In the genomic region with DNA sequence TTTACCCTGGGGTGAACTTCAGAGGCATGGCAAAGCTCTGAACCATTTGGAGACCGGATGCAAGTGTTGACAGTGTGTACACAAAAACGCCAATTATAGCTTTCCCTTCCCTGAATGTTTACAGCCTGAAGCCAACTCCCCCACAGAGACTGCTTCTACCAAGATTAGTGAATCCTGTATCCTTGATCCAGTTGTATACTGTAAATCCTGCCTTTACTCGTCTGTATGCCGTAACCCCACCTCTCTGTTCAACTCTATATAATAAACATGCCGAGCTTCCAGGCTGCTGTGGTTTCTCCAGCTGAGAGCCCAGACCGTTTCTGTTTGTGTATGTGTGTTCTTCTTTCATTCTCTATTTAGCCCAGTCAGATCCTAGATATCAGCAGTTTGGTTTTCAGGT, we compare ENCODE assay signal across 19 mouse cellular contexts. TPM values are rescaled to one million over a fixed set of nuclear protein-coding genes. Genes with fewer than 3 reads are reported as not detected.
DNase-seq lines count a peak whose midpoint lies in the region; ATAC-seq and TF ChIP-seq lines count a peak whose summit lies in the region.
"Had no signal": no experiment of that assay in that cellular context is flagged by ENCODE, and none has a peak within 500 bp of the region (broad histone marks: within the 10 kb centered on the region; RNA-seq: fewer than 3 reads in every experiment).

No protein-coding gene starts in this region.

- ATAC-seq in liver, embryonic 11.5 days (replicated peaks; ENCODE audit: low FRiP score): no peak
- peak; percentile 38; the same call in 1 of the 2 replicates for ATAC-seq in lung, postnatal 0 days
- ATAC-seq in embryonic facial prominence, embryonic 15.5 days (ENCODE audit: insufficient number of reproducible peaks, low FRiP score, low TSS enrichment, low read depth): peak; percentile 54; the same call in 1 of the 2 replicates
- peak; percentile 26; the same call in 1 of the 2 replicates for ATAC-seq in stomach, postnatal 0 days (ENCODE audit: low FRiP score, low TSS enrichment)
- ATAC-seq: forebrain, embryonic 16.5 days had no signal

- peak; percentile 14 for DNase-seq in liver, adult 2 months (ENCODE audit: extremely low read depth, low read depth, low spot score)
- no peak for DNase-seq in liver, embryonic 11.5 days (ENCODE audit: low spot score)
- DNase-seq in lung, postnatal 0 days (ENCODE audit: low spot score): peak; percentile 20
- DNase-seq in lung, postnatal 14 days: no peak
- no peak for DNase-seq in stomach, postnatal 0 days (ENCODE audit: low spot score)
- DNase-seq in layer of hippocampus, adult 9-11 months: no peak
- DNase-seq: adrenal gland, adult 8-10 months; adrenal gland, postnatal 36 days; cerebellum, adult 2 months; cerebellum, postnatal 10 days; gastrocnemius, postnatal 10 days; heart, adult 2 months; heart, postnatal 14 days had no signal

- no peaks in the 10 kb centered on the region for H3K9me3 ChIP-seq in liver, embryonic 11.5 days (ENCODE audit: control insufficient read depth, low read length)
- no peaks in the 10 kb centered on the region for H3K9me3 ChIP-seq in lung, postnatal 0 days (ENCODE audit: low read length)
- no peaks in the 10 kb centered on the region for H3K9me3 ChIP-seq in embryonic facial prominence, embryonic 15.5 days (replicated peaks)
- no peaks in the 10 kb centered on the region for H3K9me3 ChIP-seq in stomach, postnatal 0 days (ENCODE audit: control insufficient read depth, low read length)
- H3K9me3 ChIP-seq: forebrain, embryonic 12.5 days; heart, embryonic 15.5 days; hindbrain, embryonic 13.5 days had no signal

- H3K79me2 ChIP-seq in liver, adult 2 months (ENCODE audit: control insufficient read depth, insufficient read depth, low read length): no peaks in the 10 kb centered on the region

- 23% methylated on average over 6 of the region's 6 CpGs for WGBS in liver, adult 2 months
- 57% methylated on average over 6 of the region's 6 CpGs for WGBS in liver, embryonic 11.5 days
- 42% methylated on average over 6 of the region's 6 CpGs for WGBS in lung, postnatal 0 days
- WGBS in embryonic facial prominence, embryonic 15.5 days: 39% methylated on average over 6 of the region's 6 CpGs
- 34% methylated on average over 6 of the region's 6 CpGs for WGBS in stomach, postnatal 0 days

- H3K4me3 ChIP-seq in liver, adult 2 months (ENCODE audit: insufficient read depth, low read depth, low read length): no peak overlapping the region
- H3K4me3 ChIP-seq in liver, embryonic 11.5 days (ENCODE audit: low read depth, low read length): no peak overlapping the region
- H3K4me3 ChIP-seq in lung, postnatal 0 days (ENCODE audit: low read depth, low read length): no peak overlapping the region
- H3K4me3 ChIP-seq in embryonic facial prominence, embryonic 15.5 days (replicated peaks): no peak overlapping the region
- H3K4me3 ChIP-seq in stomach, postnatal 0 days (ENCODE audit: low read depth, low read length): no peak overlapping the region
- H3K4me3 ChIP-seq: forebrain, embryonic 12.5 days; heart, adult 2 months; heart, embryonic 15.5 days; hindbrain, embryonic 13.5 days had no signal

- TF ChIP-seq POLR2A in liver, adult 2 months (IDR thresholded peaks at IDR 0.05; ENCODE audit: extremely low read depth, insufficient read depth, low read length): no peak

- no peaks in the 10 kb centered on the region for H3K27me3 ChIP-seq in liver, adult 2 months (ENCODE audit: control insufficient read depth, insufficient read depth, low read length)
- H3K27me3 ChIP-seq in liver, embryonic 11.5 days (replicated peaks; ENCODE audit: control insufficient read depth, insufficient read depth, low read length): no peaks in the 10 kb centered on the region
- no peaks in the 10 kb centered on the region for H3K27me3 ChIP-seq in lung, postnatal 0 days (replicated peaks; ENCODE audit: insufficient read depth, low read length)
- H3K27me3 ChIP-seq in embryonic facial prominence, embryonic 15.5 days: no peaks in the 10 kb centered on the region
- H3K27me3 ChIP-seq in stomach, postnatal 0 days (ENCODE audit: control insufficient read depth, insufficient read depth, low read length): no peaks in the 10 kb centered on the region
- H3K27me3 ChIP-seq: forebrain, embryonic 12.5 days; heart, embryonic 15.5 days had no signal

- no peak overlapping the region for H3K4me2 ChIP-seq in liver, embryonic 11.5 days
- H3K4me2 ChIP-seq in lung, postnatal 0 days (replicated peaks; ENCODE audit: low read depth, low read length): no peak overlapping the region
- H3K4me2 ChIP-seq in embryonic facial prominence, embryonic 15.5 days (replicated peaks): no peak overlapping the region
- no peak overlapping the region for H3K4me2 ChIP-seq in stomach, postnatal 0 days (replicated peaks; ENCODE audit: low read depth)
- H3K4me2 ChIP-seq: forebrain, embryonic 12.5 days; heart, embryonic 11.5 days; heart, embryonic 15.5 days; hindbrain, embryonic 13.5 days had no signal

- TF ChIP-seq EP300 in lung, postnatal 0 days (IDR thresholded peaks at IDR 0.05): no peak
- TF ChIP-seq EP300 in stomach, postnatal 0 days (optimal IDR thresholded peaks at IDR 0.05): no peak

- H3K9ac ChIP-seq in liver, adult 2 months (ENCODE audit: low read depth, low read length): no peak overlapping the region
- H3K9ac ChIP-seq in liver, embryonic 11.5 days (ENCODE audit: low read depth, low read length): no peak overlapping the region
- H3K9ac ChIP-seq in lung, postnatal 0 days (replicated peaks; ENCODE audit: low read depth): no peak overlapping the region
- H3K9ac ChIP-seq in embryonic facial prominence, embryonic 15.5 days: no peak overlapping the region
- no peak overlapping the region for H3K9ac ChIP-seq in stomach, postnatal 0 days (ENCODE audit: low read length)
- H3K9ac ChIP-seq: forebrain, embryonic 12.5 days; heart, embryonic 15.5 days; hindbrain, embryonic 13.5 days had no signal

- no peaks in the 10 kb centered on the region for H3K36me3 ChIP-seq in liver, adult 2 months (ENCODE audit: control insufficient read depth, insufficient read depth, low read length)
- H3K36me3 ChIP-seq in liver, embryonic 11.5 days (ENCODE audit: control insufficient read depth, insufficient read depth, low read length): no peaks in the 10 kb centered on the region
- no peaks in the 10 kb centered on the region for H3K36me3 ChIP-seq in lung, postnatal 0 days (ENCODE audit: insufficient read depth, low read length)
- H3K36me3 ChIP-seq in embryonic facial prominence, embryonic 15.5 days: no peaks in the 10 kb centered on the region
- H3K36me3 ChIP-seq in stomach, postnatal 0 days (ENCODE audit: control insufficient read depth, insufficient read depth, low read length): no peaks in the 10 kb centered on the region
- H3K36me3 ChIP-seq: forebrain, embryonic 12.5 days; heart, embryonic 15.5 days; hindbrain, embryonic 13.5 days had no signal

- H3K4me1 ChIP-seq in liver, adult 2 months (ENCODE audit: control insufficient read depth, insufficient read depth, low read length): no peaks in the 10 kb centered on the region
- no peaks in the 10 kb centered on the region for H3K4me1 ChIP-seq in liver, embryonic 11.5 days (replicated peaks; ENCODE audit: control insufficient read depth, insufficient read depth, low read length)
- H3K4me1 ChIP-seq in lung, postnatal 0 days (ENCODE audit: insufficient read depth, low read depth, low read length): no peaks in the 10 kb centered on the region
- no peaks in the 10 kb centered on the region for H3K4me1 ChIP-seq in embryonic facial prominence, embryonic 15.5 days
- no peaks in the 10 kb centered on the region for H3K4me1 ChIP-seq in stomach, postnatal 0 days (replicated peaks; ENCODE audit: control insufficient read depth, insufficient read depth)
- H3K4me1 ChIP-seq: forebrain, embryonic 12.5 days; heart, embryonic 15.5 days; hindbrain, embryonic 13.5 days had no signal

- no peak overlapping the region for H3K27ac ChIP-seq in liver, adult 2 months (replicated peaks; ENCODE audit: insufficient read depth, low read depth, low read length)
- H3K27ac ChIP-seq in liver, embryonic 11.5 days (ENCODE audit: low read depth, low read length): no peak overlapping the region
- H3K27ac ChIP-seq in lung, postnatal 0 days (ENCODE audit: low read length): no peak overlapping the region
- H3K27ac ChIP-seq in embryonic facial prominence, embryonic 15.5 days (replicated peaks): no peak overlapping the region
- H3K27ac ChIP-seq in stomach, postnatal 0 days (replicated peaks): no peak overlapping the region
- H3K27ac ChIP-seq: forebrain, embryonic 12.5 days; heart, adult 2 months; heart, embryonic 15.5 days; hindbrain, embryonic 13.5 days had no signal

- TF ChIP-seq CTCF in liver, adult 2 months (IDR thresholded peaks at IDR 0.05; ENCODE audit: low read depth, low read length): no peak
- TF ChIP-seq CTCF in lung, postnatal 0 days (IDR thresholded peaks at IDR 0.05): no peak
- no peak for TF ChIP-seq CTCF in stomach, postnatal 0 days (IDR thresholded peaks at IDR 0.05; ENCODE audit: low read depth)

RNA-seq across cellular contexts. Expression of gene Uprt, which starts 18.2 kb away (rescaled TPM):
- total RNA-seq in liver, adult 2 months (2014; rRNA removed): 2.5 and 3.3 TPM in 2 replicates
- polyA plus RNA-seq in liver, adult 2 months (2012; rRNA removed): 0.73 and 0.99 TPM in 2 replicates
- 1.0 and 1.6 TPM in 2 replicates for polyA plus RNA-seq in liver, embryonic 11.5 days (2014; fragmentation: Nextera tagmentation; extraction: Ambion mirVana)
- 0.53 and 0.80 TPM in 2 replicates for polyA plus RNA-seq in lung, postnatal 0 days (2015; fragmentation: Nextera tagmentation; extraction: Ambion mirVana)
- polyA plus RNA-seq in embryonic facial prominence, embryonic 15.5 days (2015; fragmentation: Nextera tagmentation; extraction: Ambion mirVana): 1.8 and 1.9 TPM in 2 replicates
- 0.57 and 0.64 TPM in 2 replicates for polyA plus RNA-seq in stomach, postnatal 0 days (2015; fragmentation: Nextera tagmentation; extraction: Ambion mirVana)

RNA-seq across cellular contexts. Expression of gene Abcb7, which starts 50.7 kb away (rescaled TPM):
- total RNA-seq in liver, adult 2 months (2014; rRNA removed): 31.6 and 37.6 TPM in 2 replicates
- 4.5 and 5.8 TPM in 2 replicates for polyA plus RNA-seq in liver, adult 2 months (2012; rRNA removed)
- 18.5 and 20.7 TPM in 2 replicates for polyA plus RNA-seq in liver, embryonic 11.5 days (2014; fragmentation: Nextera tagmentation; extraction: Ambion mirVana)
- 3.4 and 3.9 TPM in 2 replicates for polyA plus RNA-seq in lung, postnatal 0 days (2015; fragmentation: Nextera tagmentation; extraction: Ambion mirVana)
- polyA plus RNA-seq in embryonic facial prominence, embryonic 15.5 days (2015; fragmentation: Nextera tagmentation; extraction: Ambion mirVana): 5.1 and 5.8 TPM in 2 replicates
- 3.1 and 3.2 TPM in 2 replicates for polyA plus RNA-seq in stomach, postnatal 0 days (2015; fragmentation: Nextera tagmentation; extraction: Ambion mirVana)

Comparison
In these comparisons a context has a peak if more than half of its experiments do, and no peak if none do; other contexts are left out.
1. DNase-seq: peak in liver, adult 2 months (single experiment) and lung, postnatal 0 days (single experiment); none in liver, embryonic 11.5 days (single experiment), lung, postnatal 14 days (single experiment), stomach, postnatal 0 days (single experiment) and layer of hippocampus, adult 9-11 months (single experiment).